Mouse (Mus musculus): ENCODE measurements at regions not wholly inside any gene's neighbourhood (a gene's known extent, or its start where the extent isn't known, plus 50 kb on each side); places are given as distances from the start of the nearest gene placed in this dataset.

GRCm38 (mm10) chr2:61100854-61101253 is 137.9 kb upstream of the Rbms1 start:
- DNase-seq (ENCODE audit: low read depth): no peak

- no peak for DNase-seq (ENCODE audit: low read depth)
Observed at GRCm38 (mm10) chr2:61088501-61088900, 125.5 kb upstream of the Rbms1 start.

- no peak for DNase-seq (ENCODE audit: low read depth)
Observed at GRCm38 (mm10) chr2:61084835-61085234, 121.8 kb upstream of the Rbms1 start.

- no peak for DNase-seq (ENCODE audit: low read depth)
Observed at GRCm38 (mm10) chr2:61083100-61083499, 120.1 kb upstream of the Rbms1 start.

GRCm38 (mm10) chr2:61082640-61083039 is 119.6 kb upstream of the Rbms1 start:
- no peak for DNase-seq (ENCODE audit: low read depth)

- DNase-seq (ENCODE audit: low read depth): no peak
Observed at GRCm38 (mm10) chr2:61080006-61080405, 117.0 kb upstream of the Rbms1 start.

- peak; percentile 37 for DNase-seq (ENCODE audit: low read depth)
Observed at GRCm38 (mm10) chr2:61071025-61071424, 108.0 kb upstream of the Rbms1 start.

- peak; percentile 71 for DNase-seq (ENCODE audit: low read depth)
Observed at GRCm38 (mm10) chr2:61067877-61068276, 104.9 kb upstream of the Rbms1 start.

- DNase-seq (ENCODE audit: low read depth): no peak
Observed at GRCm38 (mm10) chr2:61062125-61062524, 99.1 kb upstream of the Rbms1 start.

GRCm38 (mm10) chr2:61060906-61061305 is 97.9 kb upstream of the Rbms1 start:
- no peak for DNase-seq (ENCODE audit: low read depth)

- peak; percentile 25 for DNase-seq (ENCODE audit: low read depth)
Observed at GRCm38 (mm10) chr2:61058545-61059235, 95.7 kb upstream of the Rbms1 start.

- no peak for DNase-seq (ENCODE audit: low read depth)
Observed at GRCm38 (mm10) chr2:61052296-61052695, 89.3 kb upstream of the Rbms1 start.

GRCm38 (mm10) chr2:61051808-61052207 is 88.8 kb upstream of the Rbms1 start:
- no peak for DNase-seq (ENCODE audit: low read depth)

GRCm38 (mm10) chr2:61046111-61046767 is 83.2 kb upstream of the Rbms1 start:
- no peak for DNase-seq (ENCODE audit: low read depth)

GRCm38 (mm10) chr2:61045467-61045866 is 82.5 kb upstream of the Rbms1 start:
- no peak for DNase-seq (ENCODE audit: low read depth)

GRCm38 (mm10) chr2:61032920-61033319 is 69.9 kb upstream of the Rbms1 start:
- DNase-seq (ENCODE audit: low read depth): no peak

- DNase-seq (ENCODE audit: low read depth): no peak
Observed at GRCm38 (mm10) chr2:61029706-61030105, 66.7 kb upstream of the Rbms1 start.

GRCm38 (mm10) chr2:61028578-61028977 is 65.6 kb upstream of the Rbms1 start:
- no peak for DNase-seq (ENCODE audit: low read depth)

- no peak for DNase-seq (ENCODE audit: low read depth)
Observed at GRCm38 (mm10) chr2:61027686-61028085, 64.7 kb upstream of the Rbms1 start.

GRCm38 (mm10) chr2:61022411-61022810 is 59.4 kb upstream of the Rbms1 start:
- no peak for DNase-seq (ENCODE audit: low read depth)

- DNase-seq (ENCODE audit: low read depth): no peak
Observed at GRCm38 (mm10) chr2:61020791-61021190, 57.8 kb upstream of the Rbms1 start.

GRCm38 (mm10) chr2:61013006-61013405 is 50.0 kb upstream of the Rbms1 start:
- no peak for DNase-seq (ENCODE audit: low read depth)
